Mouse (Mus musculus): Measurements from ENCODE around the gene Alox12e.

Gene Alox12e

DNA sequence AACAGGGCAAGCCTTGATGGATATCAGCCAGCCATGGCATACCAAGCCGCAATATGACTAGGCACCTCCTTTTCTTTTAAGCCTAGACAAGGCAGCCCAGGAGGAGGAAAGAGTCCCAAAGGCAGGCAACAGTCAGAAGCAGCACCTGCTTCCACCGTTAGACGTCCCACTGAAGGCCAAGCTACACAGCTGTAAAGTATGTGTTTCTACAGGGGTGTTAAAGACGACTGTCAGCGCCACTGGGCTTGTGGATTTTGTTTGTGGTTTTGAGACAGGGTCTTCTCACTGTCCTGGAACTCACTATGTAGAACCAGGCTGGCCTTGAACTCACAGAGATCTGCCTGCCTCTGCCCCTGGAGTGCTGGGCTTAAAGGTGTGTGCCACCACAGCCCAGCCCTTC is 36.7 kb downstream of the Alox12e start:
- DNase-seq (ENCODE audit: low spot score in 2 of 2) = no peak

DNA sequence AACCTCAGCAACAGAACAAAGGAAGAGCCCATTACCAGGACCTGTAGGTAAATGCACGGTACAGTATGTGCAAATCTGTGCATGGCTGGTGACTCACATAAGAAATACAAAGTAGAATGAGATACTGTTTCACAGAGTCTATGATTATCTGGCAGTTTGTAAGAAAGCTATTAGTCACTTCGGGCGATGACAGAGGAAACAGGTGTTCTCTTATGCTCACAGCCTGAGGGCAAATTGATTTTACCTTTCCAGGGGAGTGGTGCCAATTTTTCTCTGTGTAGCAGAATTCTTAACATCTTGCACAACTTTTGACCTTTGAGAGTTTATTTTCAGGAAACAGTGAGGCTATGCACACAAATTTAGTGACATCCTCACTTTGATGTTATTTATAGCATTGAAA is 37.7 kb downstream of the Alox12e start:
- no peak for DNase-seq (ENCODE audit: low spot score in 2 of 2)

DNA sequence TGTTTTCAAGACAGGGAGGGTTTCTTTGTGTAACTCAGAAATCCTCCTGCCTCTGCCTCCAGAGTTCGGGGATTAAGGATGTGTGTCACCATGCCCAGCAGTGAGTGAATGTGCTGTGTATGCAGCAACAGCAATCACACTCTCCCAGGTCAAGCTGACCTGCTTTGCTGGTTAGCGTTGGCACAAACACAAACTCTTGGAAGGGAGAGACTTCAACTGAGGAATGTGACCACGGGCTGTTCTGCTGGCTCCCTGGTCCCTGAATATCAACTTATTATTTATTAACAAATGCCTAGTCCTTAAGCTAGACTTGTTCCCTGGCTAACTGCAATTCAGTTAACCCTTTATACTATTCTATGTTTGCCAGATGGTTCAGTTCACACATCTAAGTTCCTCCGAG is 38.8 kb downstream of the Alox12e start:
- no peak for DNase-seq (ENCODE audit: low spot score in 2 of 2)

DNA sequence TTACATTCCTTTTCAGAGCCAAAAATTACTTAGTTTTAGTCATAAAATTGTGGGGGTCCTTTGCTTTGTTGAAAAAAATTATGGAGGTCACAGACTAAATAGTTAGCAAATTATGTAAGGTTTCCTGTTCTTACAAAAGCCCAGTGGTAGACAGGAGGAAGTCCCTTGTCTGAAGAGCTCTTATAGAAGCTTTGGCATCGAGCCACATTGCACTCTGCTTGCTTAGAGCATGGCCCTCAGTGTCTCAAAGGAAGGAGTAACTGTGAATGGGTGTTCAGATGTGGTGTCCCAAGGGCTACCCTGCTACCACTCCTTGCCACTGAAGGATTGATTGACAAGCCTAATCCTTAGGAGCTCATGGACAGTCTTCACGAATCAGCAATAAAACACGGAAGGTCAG is 42.0 kb downstream of the Alox12e start:
- DNase-seq (ENCODE audit: low spot score in 2 of 2) = no peak

DNA sequence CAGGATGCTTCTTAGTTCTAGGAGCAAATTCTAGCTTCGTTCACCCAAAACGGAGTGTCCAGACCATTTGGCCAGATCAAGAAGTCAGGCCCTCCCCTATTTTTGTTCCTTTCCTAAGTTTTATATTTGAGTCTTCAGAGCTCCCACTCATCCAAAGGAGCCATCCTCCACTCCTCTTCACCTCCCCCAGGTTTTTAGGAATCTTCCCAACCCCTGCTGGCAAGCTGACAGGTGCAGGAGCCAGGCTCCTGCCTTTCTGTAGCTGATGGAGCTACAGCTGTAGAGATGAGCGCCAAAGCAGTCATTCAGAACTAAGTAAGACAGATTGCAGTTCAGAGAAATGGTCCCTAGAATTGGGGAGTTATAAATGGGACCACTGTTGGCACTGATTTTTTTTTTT is 43.5 kb downstream of the Alox12e start:
- DNase-seq (ENCODE audit: low spot score in 2 of 2) = no peak

DNA sequence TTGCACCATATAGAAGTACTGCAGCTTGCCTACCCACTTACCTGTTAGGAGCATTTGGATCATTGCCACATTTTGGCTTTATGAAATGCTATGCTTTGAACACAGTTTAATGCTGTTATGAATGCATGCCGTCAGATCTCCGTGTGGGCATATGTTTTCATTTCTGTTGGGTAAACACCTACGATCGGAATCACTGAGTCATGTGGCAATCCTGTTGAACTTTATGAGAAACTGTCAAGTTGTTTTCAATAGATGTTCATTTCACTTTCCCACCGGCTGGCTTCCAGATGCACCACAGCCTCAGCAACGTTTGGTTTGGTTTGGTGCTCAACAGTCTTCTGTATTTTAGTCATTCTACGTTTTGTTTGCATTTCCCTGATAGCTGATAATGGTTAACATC is 50.8 kb downstream of the Alox12e start:
- no peak for DNase-seq (ENCODE audit: low spot score in 2 of 2)

DNA sequence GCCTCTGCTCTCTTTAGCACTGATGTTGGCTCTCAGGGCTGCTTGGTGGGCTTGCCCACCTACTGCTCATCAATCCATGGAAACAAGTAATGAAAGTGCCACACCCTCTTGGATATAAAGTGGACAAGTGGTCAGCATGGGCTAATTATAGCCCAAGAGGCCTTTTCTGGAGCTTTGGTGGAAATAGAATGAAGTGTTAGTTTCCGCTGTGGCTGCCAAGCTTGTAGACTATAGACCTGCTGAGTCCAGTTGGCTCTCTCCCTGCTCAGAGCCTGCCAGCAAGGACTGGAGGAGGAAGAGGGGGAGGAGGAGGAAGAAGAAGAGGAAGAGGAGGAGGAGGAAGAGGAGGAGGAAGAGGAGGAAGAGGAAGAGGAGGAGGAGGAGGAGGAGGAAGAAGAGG is 56.0 kb downstream of the Alox12e start:
- no peak for DNase-seq (ENCODE audit: low spot score in 2 of 2)

DNA sequence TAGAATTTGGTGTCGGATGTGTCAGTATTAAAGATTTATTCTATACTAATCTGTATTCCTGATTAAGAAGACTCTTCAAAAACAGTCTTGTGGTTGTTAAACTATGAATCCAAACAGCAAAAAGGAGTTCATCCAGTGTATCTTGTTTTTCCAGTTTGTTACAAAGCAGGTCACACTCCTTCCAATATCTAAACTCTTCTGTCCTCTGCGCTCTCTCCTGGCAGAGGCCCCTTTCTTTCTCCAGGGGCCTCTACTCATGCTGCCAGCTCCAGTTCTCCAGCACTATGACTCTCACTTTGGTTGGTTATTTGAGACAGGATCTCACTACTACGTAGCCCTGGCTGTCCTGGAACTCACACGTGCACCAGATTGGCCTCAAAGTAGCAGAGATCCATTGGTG is 56.6 kb downstream of the Alox12e start:
- DNase-seq (ENCODE audit: low spot score in 2 of 2) = no peak
